Mouse (Mus musculus) lung, postnatal 0 days (tissue): Measurements from ENCODE around the gene Bpifb9a.

ENCODE experiments used
- CTCF ChIP-seq: IDR thresholded peaks from 2 replicates; pipeline ENCODE4 v1.5.1; 2016; ENCODE audit warnings: antibody characterized with exemption, mild to moderate bottlenecking
- EP300 ChIP-seq: IDR thresholded peaks from 2 replicates; pipeline ENCODE4 v1.6.1; 2016; ENCODE audit warnings: antibody characterized with exemption, mild to moderate bottlenecking, control low read depth

- TF ChIP-seq CTCF (no peak), EP300 (no peak)
These were observed 44.1 kb downstream of the Bpifb9a start for GRCm38 (mm10) chr2:154301763-154302162.
